Mouse (Mus musculus) large intestine, adult 2 months (tissue): ENCODE data around the gene Prcd. TPM values are rescaled to one million over a fixed set of nuclear protein-coding genes. Genes with fewer than 3 reads are reported as not detected.

Experiments used
- DNase-seq: peaks from one replicate; pipeline ENCODE4 v3.0.0-alpha.2; 2012; ENCODE audit warnings: low read depth, low spot score
- WGBS: fragments of 180-500 bp; shearing (Covaris S2); methylation state at CpG from one replicate; pipeline ENCODE4 v1.1.7; 2018; 5-methylcytosine and 5-hydroxymethylcytosine counted together
- polyA plus RNA-seq: library from polyadenylated mRNA; depleted of rRNA; stranded (reverse); fragments of >200 nt; gene quantifications from 2 replicates; pipeline ENCODE4 v1.2.3, GENCODE M21; 2012

Prcd gene
- polyA plus RNA-seq, 1 experiment: 0.30 TPM

DNA sequence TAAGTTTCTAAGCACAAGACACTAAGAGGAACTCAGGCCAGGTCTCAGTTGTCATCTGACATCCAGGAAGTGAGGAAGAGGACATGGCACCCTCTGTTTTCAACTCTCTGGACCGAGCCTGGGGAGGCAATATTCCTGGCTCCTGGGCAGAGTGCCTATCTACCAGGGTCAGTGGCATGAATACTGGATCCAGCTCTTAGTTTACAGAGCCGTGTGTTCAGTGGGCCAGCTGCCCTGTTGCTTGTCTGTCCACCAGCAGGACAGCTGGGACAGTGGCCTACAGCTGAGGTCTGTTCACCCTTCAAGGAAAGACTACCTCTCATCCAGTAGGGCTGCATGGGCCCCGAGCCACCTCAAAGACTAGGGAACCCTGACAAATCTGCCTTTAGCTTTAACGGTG, 27.8 kb downstream of the Prcd start:
- no peak for DNase-seq
- 65% methylated on average over 4 of the region's 4 CpGs for WGBS

DNA sequence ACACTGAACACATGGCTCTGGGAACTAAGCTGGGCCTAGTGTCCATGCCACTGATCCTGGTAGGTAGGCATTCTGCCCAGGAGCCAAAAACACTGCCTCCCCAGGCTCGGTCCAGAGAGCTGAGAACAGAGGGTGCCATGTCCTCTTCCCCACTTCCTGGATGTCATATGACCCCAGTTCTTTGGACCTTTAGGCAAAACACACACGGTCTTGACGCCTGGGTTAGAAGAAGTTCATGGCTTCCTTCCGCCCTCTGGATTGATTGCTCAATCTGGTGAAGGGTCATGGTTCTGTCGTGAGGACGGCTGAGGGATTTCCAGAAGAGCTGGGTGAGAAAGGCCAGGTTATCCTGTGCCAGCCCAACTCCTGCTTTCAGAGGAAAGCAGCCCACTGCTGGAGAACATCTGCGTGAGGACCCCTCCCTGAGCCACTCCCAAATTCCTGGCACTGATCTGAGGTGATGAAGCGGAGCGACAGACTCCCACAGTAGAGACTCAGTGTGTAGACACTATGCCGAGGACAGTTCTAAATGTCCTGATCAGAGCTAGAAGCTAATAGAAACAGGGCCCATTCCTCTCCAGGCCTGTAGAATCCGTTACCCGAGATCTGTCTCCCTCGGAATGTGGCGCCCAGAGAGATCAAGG, 29.3 kb downstream of the Prcd start:
- no peak for DNase-seq
- whole genome bisulfite sequencing: 56% methylated on average over 14 of the region's 14 CpGs

DNA sequence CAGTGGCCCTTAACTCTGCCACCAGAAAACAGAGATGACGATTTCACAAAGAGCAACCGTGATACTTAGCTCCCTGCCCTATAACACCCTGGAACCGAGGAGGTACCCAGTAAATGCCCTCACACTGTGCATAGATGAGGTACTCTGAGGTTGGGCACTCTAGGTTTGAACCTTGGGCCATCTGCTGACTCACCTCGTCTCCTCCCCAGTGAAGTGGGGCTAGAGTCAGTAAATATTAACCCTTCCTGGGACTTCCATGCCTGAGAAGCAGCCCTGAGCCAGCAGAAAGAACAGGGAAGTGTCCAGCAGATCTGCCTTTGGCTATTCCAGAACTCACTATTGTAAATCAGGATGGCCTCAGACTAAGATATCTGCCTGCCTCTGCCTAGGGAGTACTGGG, 30.4 kb downstream of the Prcd start:
- WGBS: 37% methylated on average over 4 of the region's 4 CpGs
- no peak for DNase-seq

DNA sequence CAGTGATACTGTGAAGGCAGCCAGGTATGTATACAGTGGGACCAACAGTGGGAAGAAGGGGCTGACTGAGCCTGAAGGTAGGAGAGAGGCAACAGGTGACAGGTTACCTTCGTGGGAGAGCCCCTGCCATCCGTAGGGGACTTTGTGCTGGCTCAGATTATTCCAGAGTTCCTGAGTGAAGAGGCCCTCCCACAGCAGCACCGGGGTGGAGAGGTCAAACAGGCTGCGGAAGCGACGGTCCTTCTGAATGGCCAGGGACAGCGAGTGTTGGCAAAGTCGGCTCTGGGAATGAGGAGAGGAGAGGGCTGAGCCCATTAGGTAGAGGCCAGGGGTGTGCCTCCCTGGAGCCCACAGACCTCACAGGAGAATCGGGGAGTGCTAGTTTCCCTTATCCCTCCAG, 32.4 kb downstream of the Prcd start:
- 89% methylated on average over 9 of the region's 9 CpGs for WGBS
- no peak for DNase-seq

DNA sequence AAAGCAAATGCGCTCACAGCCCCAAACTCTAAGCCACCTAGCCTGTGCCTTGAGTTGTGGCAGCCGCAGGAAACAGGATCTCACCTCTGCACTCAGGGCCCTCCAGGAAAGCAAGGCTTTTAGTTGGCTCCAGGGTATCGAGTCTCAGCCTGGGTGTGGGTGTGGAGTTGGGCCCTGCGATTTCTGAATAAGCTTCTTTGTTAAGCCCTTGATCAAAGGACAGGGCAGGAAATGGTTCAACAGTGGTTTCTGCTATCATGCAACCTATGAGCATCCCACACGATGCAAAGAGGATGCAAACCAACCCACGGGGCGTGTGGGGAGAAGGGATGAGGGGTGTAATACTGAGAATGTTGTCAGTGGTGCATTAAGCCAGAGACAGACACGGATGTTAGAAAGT, 34.6 kb downstream of the Prcd start:
- DNase-seq: no peak
- WGBS: 60% methylated on average over 8 of the region's 8 CpGs

DNA sequence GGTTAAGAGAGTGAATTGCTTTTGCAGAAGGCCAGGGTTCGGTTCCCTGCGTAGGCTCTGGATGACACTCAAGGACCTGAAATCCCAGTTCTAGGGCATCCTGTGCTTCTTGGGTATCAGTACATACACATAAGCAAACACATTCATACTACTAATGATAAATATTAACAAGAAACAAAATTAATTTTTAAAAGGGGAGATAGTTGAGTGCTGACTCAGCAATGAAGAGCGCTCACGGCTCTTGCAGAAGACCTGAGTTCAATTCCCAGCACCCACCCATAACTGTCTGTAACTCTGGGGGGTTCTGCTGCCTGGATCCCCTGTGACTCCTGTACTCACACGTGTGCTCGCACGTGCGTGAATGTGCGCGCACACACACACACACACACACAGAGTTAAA, 36.3 kb downstream of the Prcd start:
- WGBS: 95% methylated on average over 10 of the region's 10 CpGs
- DNase-seq: no peak

DNA sequence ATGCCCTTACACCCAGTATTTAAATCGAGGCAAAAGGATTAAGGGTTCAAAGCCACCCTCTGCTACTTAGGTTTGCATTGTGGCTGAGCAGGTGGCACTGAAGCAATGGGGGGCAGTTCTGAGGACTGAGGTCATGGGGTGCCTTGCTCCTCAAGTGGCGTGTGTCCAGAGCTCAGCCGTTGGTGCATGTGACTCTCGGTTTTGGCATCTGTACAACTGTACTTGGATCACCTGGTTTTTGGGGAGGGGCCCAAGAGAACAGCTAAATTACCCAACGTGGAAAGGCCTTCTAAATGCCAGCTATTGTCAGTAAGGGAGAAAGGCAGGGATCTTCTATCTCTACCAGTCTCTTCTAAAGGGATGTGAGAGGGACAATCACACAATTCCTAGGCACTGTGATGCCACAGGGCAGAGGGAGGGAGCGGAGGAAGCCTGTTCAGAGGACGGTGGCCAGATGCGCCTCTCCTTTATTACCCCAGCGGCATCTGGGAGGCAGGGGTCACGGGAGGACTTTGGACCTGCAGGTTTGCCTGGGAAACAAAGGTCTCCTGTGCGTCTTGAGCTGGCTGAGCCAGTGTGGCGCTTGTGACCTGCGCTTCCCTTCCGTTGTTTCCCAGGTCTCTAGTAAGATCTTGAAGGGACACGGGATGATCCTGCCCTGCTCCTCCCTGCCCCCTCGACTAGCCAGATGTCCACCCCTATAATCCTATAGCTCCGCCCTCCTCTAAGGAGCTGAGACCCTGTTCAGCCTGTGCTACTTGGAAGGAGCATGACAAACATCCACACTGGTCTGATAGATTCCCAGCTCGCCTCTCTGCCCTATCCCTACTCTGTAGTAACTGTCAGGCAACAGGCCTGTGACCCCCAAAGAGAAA, 37.6 kb downstream of the Prcd start:
- 23% methylated on average over 18 of the region's 18 CpGs for whole genome bisulfite sequencing
- DNase-seq: no peak

DNA sequence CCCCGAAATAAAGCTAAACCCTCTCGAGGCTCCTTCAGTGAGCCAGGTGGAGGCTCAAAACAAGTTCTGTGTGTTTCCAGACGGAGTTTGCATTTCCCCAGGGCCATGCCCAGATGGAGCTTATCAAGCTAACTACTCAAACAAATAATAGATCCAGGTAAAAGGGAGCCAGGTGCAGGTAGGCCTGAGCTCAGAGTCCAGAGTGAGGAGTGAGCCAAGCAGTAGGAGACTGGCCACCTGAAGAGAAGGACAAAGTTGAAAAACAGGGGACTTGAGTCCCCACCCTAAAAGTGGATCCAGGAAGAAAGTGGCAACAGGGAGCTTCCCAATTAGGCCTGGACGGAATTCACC, 40.5 kb downstream of the Prcd start:
- no peak for DNase-seq
- WGBS: 23% methylated on average over 4 of the region's 4 CpGs

DNA sequence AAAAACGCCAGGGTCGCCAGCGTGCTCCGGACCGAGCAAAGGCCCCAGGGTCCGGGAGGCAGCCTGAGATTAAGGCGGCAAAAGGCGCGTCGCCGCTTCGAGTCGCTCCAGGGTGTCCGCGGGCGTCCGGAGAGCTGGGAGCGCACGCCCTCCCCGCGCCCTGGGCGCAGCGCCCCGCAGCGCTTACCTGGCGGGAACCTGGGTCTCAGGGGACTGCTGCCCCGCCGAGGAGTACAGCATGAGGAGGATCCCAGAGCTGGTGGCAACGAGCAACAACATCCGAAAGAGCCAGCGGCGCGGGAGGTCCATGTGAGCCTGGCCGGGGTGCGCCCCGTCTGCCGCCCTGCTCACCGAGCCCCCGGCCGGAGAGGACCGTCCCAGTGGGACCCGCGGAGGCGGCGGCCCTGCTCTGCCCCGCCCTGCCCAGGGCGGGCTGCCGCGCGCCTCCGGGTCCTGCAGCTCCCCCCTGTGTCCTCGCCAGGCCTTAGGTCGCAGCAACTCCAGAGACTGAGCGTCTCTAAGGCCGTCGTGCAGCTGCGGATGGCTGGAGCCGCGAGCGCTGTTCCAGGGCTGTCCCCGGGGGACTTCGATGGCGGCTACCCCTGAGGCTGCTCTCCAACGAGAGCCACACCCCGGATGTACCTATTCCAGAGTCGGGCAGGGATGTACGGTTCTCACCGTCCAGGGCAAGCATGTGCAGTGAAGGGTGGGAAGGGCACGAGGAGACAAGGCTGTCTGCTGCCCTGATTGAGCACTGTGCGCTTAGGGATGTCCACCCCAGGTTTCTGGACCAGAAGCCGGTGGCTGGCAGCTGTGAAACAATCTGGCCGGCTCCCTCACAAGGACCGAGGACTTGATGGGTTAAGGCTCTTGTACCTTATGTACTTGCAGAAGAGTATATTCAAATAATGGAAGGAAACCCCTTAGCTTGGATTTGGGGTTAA, 41.2 kb downstream of the Prcd start:
- DNase-seq: no peak
- WGBS: 2% methylated on average over 73 of the region's 73 CpGs

DNA sequence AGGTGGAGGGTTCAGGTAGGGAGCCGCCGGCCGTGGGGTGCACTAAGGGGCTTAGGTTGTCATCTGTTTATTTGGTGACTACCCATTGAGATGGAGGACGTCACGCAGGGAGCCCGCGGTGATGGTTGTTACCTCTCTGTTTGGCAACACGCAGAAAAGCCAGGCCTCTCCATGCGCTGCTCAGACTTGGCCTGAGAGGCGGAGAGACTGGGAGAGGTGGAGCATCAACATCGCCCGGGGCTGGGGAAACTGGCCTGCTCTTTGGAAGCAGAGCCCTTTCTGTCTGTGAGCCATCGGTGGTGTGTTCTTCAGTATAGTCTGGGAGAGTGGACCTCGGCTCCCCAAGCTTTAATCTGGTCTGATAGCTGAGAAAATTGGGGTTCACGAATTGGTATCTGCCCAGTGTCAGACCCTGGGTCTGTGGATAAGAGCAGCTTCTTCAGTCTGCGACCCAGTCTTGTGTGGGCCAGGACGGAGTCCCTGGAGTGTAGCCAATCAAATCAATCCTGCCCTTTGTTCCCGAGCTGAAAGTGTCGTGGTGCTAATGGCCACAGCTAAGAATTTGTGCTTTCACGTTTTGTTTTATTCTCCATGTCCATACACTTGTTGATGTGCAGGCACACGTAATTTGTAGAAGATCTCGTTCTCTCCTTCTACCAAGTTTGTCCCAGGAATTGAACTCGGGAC, 42.0 kb downstream of the Prcd start:
- no peak for DNase-seq
- WGBS: 24% methylated on average over 23 of the region's 23 CpGs

DNA sequence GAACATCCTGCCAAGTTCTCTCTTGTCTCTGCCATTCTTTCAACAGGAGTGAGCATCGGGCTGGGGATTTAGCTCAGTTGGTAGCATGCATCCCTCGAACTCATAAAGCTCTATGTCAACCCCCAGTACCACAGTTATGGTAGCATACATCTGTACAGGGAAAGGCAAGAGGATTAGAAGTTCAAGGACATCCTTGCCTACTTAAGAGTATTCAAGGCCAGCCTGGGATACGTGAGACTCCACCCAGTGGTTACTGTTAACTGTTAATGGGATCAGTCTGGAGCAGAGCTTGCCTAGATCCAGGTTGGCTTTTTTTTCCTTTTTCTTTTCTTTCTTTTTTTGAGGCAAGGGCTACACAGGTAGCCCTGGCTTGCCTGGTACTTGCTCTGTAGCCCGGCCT, 43.1 kb downstream of the Prcd start:
- 85% methylated on average over 4 of the region's 4 CpGs for WGBS
- DNase-seq: no peak

DNA sequence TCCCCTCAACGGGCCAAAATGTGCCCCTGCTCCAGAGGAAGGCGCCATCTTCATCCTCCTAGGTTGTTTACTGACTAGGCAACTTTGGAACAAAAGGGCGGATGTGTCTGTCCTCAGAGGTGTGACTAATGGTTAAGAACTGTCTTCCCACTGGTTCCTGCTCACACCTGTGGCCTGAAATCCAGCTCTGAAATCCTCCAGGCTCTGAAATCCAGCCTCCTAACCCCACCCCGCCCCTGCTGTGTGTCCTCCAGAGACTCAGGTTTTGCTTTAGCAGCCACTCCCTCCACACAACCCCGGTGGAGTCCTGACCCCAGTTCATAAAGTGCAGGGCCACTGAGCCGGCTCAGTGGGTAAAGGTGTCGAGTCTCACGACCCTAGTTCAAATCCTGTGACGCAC, 44.2 kb downstream of the Prcd start:
- DNase-seq: no peak
- WGBS: 57% methylated on average over 9 of the region's 9 CpGs

DNA sequence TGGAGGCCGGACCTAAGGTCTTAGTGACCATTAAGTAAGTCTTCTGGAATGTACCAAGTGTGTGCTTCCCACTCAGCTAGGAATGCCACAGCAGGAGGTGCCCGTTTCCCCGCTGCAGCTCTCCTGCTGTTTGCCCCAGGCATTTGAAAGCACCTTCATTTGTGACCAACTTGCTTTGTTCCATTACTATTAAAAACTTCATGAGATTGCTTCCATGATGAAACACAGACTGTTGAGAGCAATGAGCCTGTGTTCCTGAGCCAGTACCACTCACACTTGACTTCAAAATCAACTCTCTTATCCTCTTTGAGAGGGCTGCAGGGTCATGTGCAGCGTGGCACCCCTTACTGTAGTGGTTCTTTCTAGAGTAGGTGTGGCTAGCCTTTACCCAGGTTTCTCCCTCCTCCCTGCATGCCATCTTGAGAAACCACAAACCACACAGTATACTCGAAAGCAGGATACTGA, 48.1 kb downstream of the Prcd start:
- no peak for DNase-seq
- 70% methylated on average over 5 of the region's 5 CpGs for WGBS

DNA sequence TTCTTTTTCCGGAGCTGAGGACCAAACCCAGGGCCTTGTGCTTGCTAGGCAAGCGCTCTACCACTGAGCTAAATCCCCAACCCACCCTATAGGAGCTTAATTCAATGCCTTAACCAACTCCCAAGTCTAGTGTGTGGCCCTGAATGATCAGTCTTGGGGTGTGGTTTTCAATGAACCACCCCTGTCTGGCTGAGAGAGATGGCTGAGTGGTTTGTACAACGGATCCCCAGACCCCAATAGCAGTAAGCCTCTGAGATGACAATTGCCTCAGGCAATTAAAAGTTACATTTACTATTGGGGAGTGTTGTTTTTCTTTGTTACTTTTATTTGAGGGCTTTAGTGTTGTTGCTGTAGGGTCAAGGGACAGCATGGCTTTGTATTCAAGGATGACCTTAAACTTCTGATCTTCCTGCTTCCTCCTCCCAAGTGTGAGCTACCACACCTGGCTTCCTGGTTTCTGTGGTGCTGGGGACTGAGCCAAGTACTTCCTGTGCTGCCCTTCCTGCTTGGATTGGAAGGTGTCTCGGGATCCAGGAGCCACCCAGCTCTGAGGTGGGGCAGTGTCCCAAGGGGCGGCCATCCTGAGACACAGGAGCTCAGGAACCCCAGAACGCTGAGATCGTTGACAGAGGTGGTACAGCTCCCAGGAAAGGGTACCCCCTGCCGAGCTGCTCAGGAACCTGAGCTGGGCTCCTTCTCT, 51.2 kb downstream of the Prcd start:
- DNase-seq: no peak

DNA sequence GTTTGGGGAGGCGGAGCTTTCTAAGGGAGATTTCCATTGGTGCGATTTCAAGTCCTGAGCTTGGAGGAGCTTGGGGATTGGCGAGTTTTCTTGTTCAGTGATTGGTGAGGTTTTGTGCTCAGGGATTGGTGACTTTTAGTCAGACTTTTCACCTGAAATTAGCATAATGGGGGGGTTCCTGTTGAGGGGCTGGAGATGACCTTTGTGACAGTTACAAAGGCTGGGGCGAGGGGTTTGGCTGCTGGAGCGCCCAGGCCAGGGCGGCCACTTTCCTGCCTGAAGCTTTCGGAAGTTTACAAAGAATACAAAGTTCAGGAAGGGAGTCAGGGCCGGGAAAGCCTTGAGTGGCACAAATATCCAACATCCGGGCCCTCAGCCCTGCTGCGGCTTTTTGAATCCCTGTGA, 51.9 kb downstream of the Prcd start:
- DNase-seq: no peak
- WGBS: 95% methylated on average over 10 of the region's 10 CpGs

More for the DNA sequence above, 51.2 kb downstream of the Prcd start:
- 84% methylated on average over 8 of the region's 8 CpGs for WGBS

DNA sequence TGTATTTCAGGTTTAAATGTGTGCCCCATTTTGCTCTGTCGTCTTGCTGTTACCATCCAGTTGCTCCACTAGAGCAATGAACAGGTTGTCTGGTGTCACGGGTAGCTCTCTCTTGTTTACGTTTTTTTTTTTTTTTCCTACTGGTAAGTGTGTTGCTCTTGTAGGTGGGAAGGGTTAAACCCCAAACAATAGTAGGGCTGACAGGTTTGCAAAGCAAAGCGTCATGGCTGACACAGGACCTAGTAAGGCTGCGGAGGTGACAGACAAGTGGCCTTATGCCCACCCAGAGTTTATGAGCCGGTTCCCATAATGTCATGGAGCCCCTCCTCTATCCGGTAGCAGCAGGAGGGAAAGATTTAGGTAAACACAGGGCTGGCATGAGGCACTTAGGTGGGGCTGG, 53.0 kb downstream of the Prcd start:
- DNase-seq: no peak
- 35% methylated on average over 7 of the region's 7 CpGs for WGBS

DNA sequence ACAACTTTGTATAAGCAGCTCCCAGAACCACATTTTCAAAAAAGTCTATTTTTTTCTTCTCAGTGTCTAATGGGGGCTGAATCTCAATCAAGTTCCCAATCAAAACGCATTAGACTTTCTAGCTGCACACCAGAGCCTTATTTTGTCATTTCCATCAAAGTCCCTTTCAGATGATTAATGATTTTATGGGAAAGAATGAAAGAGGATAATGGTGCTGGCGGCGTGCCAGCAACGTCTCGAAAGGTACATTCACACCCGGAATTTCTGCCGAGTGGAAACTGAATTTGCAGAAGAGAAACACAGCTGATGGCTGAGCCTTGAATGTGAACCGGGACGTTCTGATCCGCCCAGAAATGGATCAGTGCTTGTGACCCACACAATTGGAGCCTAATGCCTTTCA, 56.8 kb downstream of the Prcd start:
- 28% methylated on average over 10 of the region's 10 CpGs for WGBS
- no peak for DNase-seq

DNA sequence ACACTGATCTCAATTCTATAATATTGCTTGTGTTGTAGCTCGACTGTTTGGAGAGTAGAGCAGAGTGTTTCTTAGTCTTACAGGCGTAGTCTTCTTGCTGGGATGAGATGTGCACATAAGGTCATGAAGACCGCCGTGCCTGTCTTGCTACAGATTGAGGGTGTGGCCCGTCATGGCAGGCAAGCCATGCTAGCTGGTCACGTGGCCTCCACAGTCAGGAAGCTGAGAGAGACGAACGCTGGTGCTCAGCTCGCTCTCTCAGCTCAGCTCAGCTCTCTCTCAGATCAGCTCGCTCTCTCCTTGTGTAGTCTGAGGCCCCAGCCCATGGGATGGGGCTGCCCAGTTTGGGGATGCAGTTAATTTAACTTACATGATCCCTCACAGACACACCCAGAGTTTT, 57.5 kb downstream of the Prcd start:
- DNase-seq: no peak
- WGBS: 94% methylated on average over 10 of the region's 10 CpGs

DNA sequence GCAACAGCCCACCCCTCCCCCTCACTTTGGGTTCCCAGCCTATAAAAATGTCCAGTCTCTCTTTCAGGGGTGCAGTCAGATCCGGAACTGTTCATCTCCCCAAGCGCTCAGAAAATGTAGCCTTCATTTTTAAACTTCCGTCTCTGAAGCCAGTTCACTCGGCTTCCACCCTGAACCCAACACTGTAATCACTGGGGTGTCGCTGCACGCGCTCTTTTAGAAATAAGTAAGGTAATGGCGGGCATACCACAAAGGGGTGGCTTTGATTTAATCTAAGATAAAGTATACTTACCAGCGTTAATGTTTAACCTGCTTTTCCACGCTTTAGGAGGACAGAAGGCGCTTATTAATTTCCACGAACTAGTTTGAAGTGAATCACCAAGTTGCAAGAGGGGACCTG, 60.7 kb downstream of the Prcd start:
- DNase-seq: no peak
- WGBS: 42% methylated on average over 12 of the region's 12 CpGs
